Mouse (Mus musculus): ENCODE data around the gene Crabp1.
A peak's percentile ranks its signal among the peaks of the same experiment; 100 is the strongest.

Gene Crabp1

GRCm38 (mm10) chr9:54770140-54770780 lies 5.7 kb downstream of the Crabp1 start:
- DNase-seq (ENCODE audit: extremely low spot score), result no peak

GRCm38 (mm10) chr9:54776451-54776982 lies 12.0 kb downstream of the Crabp1 start:
- no peak for DNase-seq (ENCODE audit: extremely low spot score)

GRCm38 (mm10) chr9:54779280-54779679 lies 14.7 kb downstream of the Crabp1 start:
- DNase-seq (ENCODE audit: extremely low spot score), result no peak

- no peak for DNase-seq (ENCODE audit: extremely low spot score)
Measured at GRCm38 (mm10) chr9:54782504-54782903, 18.0 kb downstream of the Crabp1 start.

GRCm38 (mm10) chr9:54784003-54784402 lies 19.5 kb downstream of the Crabp1 start:
- peak; percentile 53 for DNase-seq (ENCODE audit: extremely low spot score)

- DNase-seq (ENCODE audit: extremely low spot score), result no peak
Measured at GRCm38 (mm10) chr9:54785215-54785614, 20.7 kb downstream of the Crabp1 start.

GRCm38 (mm10) chr9:54786083-54786482 lies 21.5 kb downstream of the Crabp1 start:
- DNase-seq (ENCODE audit: extremely low spot score), result no peak

GRCm38 (mm10) chr9:54787760-54788159 lies 23.2 kb downstream of the Crabp1 start:
- no peak for DNase-seq (ENCODE audit: extremely low spot score)

GRCm38 (mm10) chr9:54790271-54790670 lies 25.7 kb downstream of the Crabp1 start:
- DNase-seq (ENCODE audit: extremely low spot score), result no peak

- DNase-seq (ENCODE audit: extremely low spot score), result peak; percentile 52
Measured at GRCm38 (mm10) chr9:54801460-54801961, 37.0 kb downstream of the Crabp1 start.

- peak; percentile 65 for DNase-seq (ENCODE audit: extremely low spot score)
Measured at GRCm38 (mm10) chr9:54802749-54803679, 38.5 kb downstream of the Crabp1 start.

- no peak for DNase-seq (ENCODE audit: extremely low spot score)
Measured at GRCm38 (mm10) chr9:54804351-54804750, 39.8 kb downstream of the Crabp1 start.

- no peak for DNase-seq (ENCODE audit: extremely low spot score)
Measured at GRCm38 (mm10) chr9:54807761-54808160, 43.2 kb downstream of the Crabp1 start.

- no peak for DNase-seq (ENCODE audit: extremely low spot score)
Measured at GRCm38 (mm10) chr9:54809953-54810352, 45.4 kb downstream of the Crabp1 start.

- no peak for DNase-seq (ENCODE audit: extremely low spot score)
Measured at GRCm38 (mm10) chr9:54816508-54817201, 52.1 kb downstream of the Crabp1 start.

GRCm38 (mm10) chr9:54821442-54822100 lies 57.0 kb downstream of the Crabp1 start:
- DNase-seq (ENCODE audit: extremely low spot score), result peak; percentile 72
